Mouse (Mus musculus): ENCODE results near the gene Axin2. TPM values are rescaled to one million over a fixed set of nuclear protein-coding genes. Genes with fewer than 3 reads are reported as not detected.
A peak's percentile ranks its signal among the peaks of the same experiment; 100 is the strongest.

The Axin2 gene
- polyA plus RNA-seq, 1 experiment from 2014 or later = 5.9 TPM

GRCm38 (mm10) chr11:108898483-108898882 is 21.7 kb upstream of the Axin2 start:
- Histone ChIP-seq H3K36me3 (ENCODE audit: control insufficient read depth, insufficient read depth) (no peaks in the 10 kb centered on the region), H3K9me3 (ENCODE audit: control insufficient read depth, low read length) (no peaks in the 10 kb centered on the region), H3K27ac (ENCODE audit: low read length) (no peak overlapping the region), H3K4me3 (replicated peaks; ENCODE audit: low read length) (no peak overlapping the region), H3K4me2 (ENCODE audit: low read length) (no peak overlapping the region), H3K9ac (replicated peaks; ENCODE audit: low read depth, low read length) (no peak overlapping the region), H3K27me3 (replicated peaks; ENCODE audit: control insufficient read depth, insufficient read depth, low read length) (no peaks in the 10 kb centered on the region), H3K4me1 (replicated peaks; ENCODE audit: control insufficient read depth, insufficient read depth, low read length) (peaks cover 3% of the 10 kb centered on the region; the same call in 1 of the 2 replicates)
- WGBS = 89% methylated on average over 6 of the region's 6 CpGs
- ATAC-seq = no peak

- WGBS = 56% methylated on average over 9 of the region's 10 CpGs
- Histone ChIP-seq H3K36me3 (ENCODE audit: control insufficient read depth, insufficient read depth) (no peaks in the 10 kb centered on the region), H3K9me3 (ENCODE audit: control insufficient read depth, low read length) (no peaks in the 10 kb centered on the region), H3K9ac (replicated peaks; ENCODE audit: low read depth, low read length) (no peak overlapping the region), H3K4me3 (replicated peaks; ENCODE audit: low read length) (no peak overlapping the region), H3K27me3 (replicated peaks; ENCODE audit: control insufficient read depth, insufficient read depth, low read length) (no peaks in the 10 kb centered on the region), H3K27ac (ENCODE audit: low read length) (no peak overlapping the region), H3K4me2 (ENCODE audit: low read length) (no peak overlapping the region), H3K4me1 (replicated peaks; ENCODE audit: control insufficient read depth, insufficient read depth, low read length) (peaks cover 3% of the 10 kb centered on the region; the same call in 1 of the 2 replicates)
- peak; percentile 79 for ATAC-seq
These were observed 19.2 kb upstream of the Axin2 start for GRCm38 (mm10) chr11:108900718-108901488.

DNA sequence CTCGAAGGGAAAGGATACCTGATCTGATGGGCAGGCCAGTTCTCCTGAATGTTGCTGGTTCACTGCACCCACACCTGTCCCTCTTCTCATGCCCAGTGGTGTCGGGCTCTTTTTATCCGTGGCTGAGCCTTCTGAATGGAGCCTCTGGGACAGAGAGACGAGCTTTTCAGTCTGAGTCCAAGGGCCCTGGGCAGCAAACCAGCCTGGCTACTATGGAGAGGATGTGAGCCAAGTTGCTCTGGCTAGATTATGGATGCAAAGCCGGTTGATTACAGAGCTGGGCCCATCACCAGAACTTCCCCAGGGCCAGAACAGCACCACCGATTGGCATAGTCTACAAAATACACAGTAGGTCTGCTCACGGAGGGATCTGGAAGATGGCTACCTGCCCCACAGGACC is 18.5 kb upstream of the Axin2 start:
- Histone ChIP-seq H3K4me3 (replicated peaks; ENCODE audit: low read length) (no peak overlapping the region), H3K27ac (ENCODE audit: low read length) (no peak overlapping the region), H3K4me2 (ENCODE audit: low read length) (no peak overlapping the region), H3K36me3 (ENCODE audit: control insufficient read depth, insufficient read depth) (no peaks in the 10 kb centered on the region), H3K9ac (replicated peaks; ENCODE audit: low read depth, low read length) (no peak overlapping the region), H3K27me3 (replicated peaks; ENCODE audit: control insufficient read depth, insufficient read depth, low read length) (no peaks in the 10 kb centered on the region), H3K9me3 (ENCODE audit: control insufficient read depth, low read length) (no peaks in the 10 kb centered on the region), H3K4me1 (replicated peaks; ENCODE audit: control insufficient read depth, insufficient read depth, low read length) (peaks cover 3% of the 10 kb centered on the region; the same call in 1 of the 2 replicates)
- peak; percentile 73 for ATAC-seq
- WGBS = 55% methylated on average over 7 of the region's 7 CpGs

- Histone ChIP-seq H3K36me3 (ENCODE audit: control insufficient read depth, insufficient read depth) (no peaks in the 10 kb centered on the region), H3K9ac (replicated peaks; ENCODE audit: low read depth, low read length) (no peak overlapping the region), H3K27ac (ENCODE audit: low read length) (no peak overlapping the region), H3K4me1 (replicated peaks; ENCODE audit: control insufficient read depth, insufficient read depth, low read length) (peaks cover 3% of the 10 kb centered on the region; the same call in 1 of the 2 replicates), H3K27me3 (replicated peaks; ENCODE audit: control insufficient read depth, insufficient read depth, low read length) (no peaks in the 10 kb centered on the region), H3K9me3 (ENCODE audit: control insufficient read depth, low read length) (no peaks in the 10 kb centered on the region), H3K4me3 (replicated peaks; ENCODE audit: low read length) (no peak overlapping the region), H3K4me2 (ENCODE audit: low read length) (no peak overlapping the region)
- 85% methylated on average over 4 of the region's 4 CpGs for WGBS
- no peak for ATAC-seq
These were observed 17.8 kb upstream of the Axin2 start for GRCm38 (mm10) chr11:108902303-108902702.

DNA sequence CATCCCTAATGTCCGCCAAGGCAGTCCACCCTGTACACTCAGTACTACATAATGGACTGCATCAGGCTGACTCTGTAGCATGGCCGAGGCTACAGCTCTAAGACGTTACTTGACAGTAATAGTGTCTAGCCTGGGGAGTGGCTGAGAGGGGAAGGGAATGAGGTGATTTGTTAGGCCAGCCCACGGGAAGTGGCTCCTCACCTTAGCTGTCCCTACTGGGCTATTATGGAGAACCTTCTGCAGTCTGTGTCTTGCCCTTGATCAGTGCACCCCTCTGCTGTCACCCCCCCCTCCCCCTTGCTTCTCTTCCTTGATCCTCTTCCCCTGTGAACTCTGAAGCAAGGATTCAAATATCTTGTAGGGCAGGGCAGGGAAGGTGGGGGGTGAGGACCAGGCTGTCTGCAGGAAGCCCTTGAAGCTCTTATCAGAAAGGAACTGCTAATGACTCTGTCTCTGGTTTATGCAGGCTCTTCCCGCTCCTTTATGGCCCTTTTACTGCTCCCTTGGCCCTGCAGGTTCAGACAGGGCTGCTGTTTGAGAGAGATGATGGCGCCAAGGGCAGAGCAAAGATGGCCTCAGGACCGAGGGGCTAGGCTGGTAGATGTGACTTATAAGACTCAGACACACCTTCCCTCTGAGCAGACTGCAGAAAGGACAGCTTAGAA is 13.4 kb upstream of the Axin2 start:
- no peak overlapping the region for H3K9ac ChIP-seq (replicated peaks; ENCODE audit: low read depth, low read length)
- 81% methylated on average over 7 of the region's 7 CpGs for WGBS
- no peak overlapping the region for H3K4me3 ChIP-seq (replicated peaks; ENCODE audit: low read length)
- H3K27me3 ChIP-seq (replicated peaks; ENCODE audit: control insufficient read depth, insufficient read depth, low read length) = no peaks in the 10 kb centered on the region; the same call in none of the 2 replicates
- H3K27ac ChIP-seq (ENCODE audit: low read length) = no peak overlapping the region
- ATAC-seq = no peak
- no peak overlapping the region for H3K4me2 ChIP-seq (ENCODE audit: low read length)
- peaks cover 4% of the 10 kb centered on the region; the same call in 1 of the 2 replicates for H3K4me1 ChIP-seq (replicated peaks; ENCODE audit: control insufficient read depth, insufficient read depth, low read length)
- no peaks in the 10 kb centered on the region for H3K36me3 ChIP-seq (ENCODE audit: control insufficient read depth, insufficient read depth)
- H3K9me3 ChIP-seq (ENCODE audit: control insufficient read depth, low read length) = no peaks in the 10 kb centered on the region

DNA sequence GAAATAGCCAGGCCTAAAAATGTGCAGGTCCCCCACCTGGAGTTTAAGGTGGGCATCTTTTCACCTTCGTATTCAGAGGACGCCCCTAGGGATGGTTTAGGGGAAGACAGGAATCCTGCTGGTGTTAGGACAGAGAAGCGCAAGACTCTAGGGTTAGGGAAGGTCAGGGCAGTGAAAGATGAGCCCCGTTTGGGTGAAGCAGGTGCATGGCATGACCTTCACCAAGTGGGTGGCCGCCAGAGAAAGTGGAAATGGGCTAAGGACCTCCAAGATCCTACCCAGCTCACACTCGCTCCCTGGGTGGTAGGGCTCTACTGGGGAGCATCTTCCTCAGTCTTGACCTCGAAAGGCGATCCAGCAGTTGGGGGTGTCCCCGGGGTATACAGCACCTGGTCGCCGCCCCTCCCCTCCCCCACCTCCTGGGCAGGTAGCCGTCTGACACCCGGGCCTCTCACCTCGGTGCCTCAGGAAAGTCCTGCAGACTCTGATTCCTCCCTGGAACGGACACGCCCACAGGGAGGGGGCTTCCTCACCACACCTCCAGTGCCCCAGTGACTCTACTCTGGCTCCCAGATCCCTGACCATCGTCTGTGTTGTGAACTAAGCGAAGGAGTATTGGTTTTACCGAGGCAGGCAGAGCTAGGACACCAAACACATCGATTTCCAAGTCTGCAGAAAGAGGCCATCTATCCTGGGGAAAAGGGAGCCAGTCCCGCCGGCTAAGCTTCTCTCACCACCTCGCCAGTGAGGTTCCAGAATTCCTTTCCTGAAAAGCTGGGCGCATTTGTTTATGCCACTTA is 10.6 kb upstream of the Axin2 start:
- WGBS = 14% methylated on average over 24 of the region's 24 CpGs
- Histone ChIP-seq H3K27me3 (replicated peaks; ENCODE audit: control insufficient read depth, insufficient read depth, low read length) (no peaks in the 10 kb centered on the region; the same call in none of the 2 replicates), H3K4me1 (replicated peaks; ENCODE audit: control insufficient read depth, insufficient read depth, low read length) (peaks cover 4% of the 10 kb centered on the region; the same call in 1 of the 2 replicates), H3K36me3 (ENCODE audit: control insufficient read depth, insufficient read depth) (no peaks in the 10 kb centered on the region), H3K4me2 (ENCODE audit: low read length) (peak overlapping the region; percentile 0; the same call in 1 of the 2 replicates), H3K27ac (ENCODE audit: low read length) (no peak overlapping the region), H3K9me3 (ENCODE audit: control insufficient read depth, low read length) (no peaks in the 10 kb centered on the region), H3K4me3 (replicated peaks; ENCODE audit: low read length) (no peak overlapping the region), H3K9ac (replicated peaks; ENCODE audit: low read depth, low read length) (no peak overlapping the region)
- ATAC-seq = no peak

- Histone ChIP-seq H3K4me2 (ENCODE audit: low read length) (0 out of 2 replicates have a peak overlapping the region, but pooled peaks have one; percentile 0), H3K27ac (ENCODE audit: low read length) (no peak overlapping the region), H3K9ac (replicated peaks; ENCODE audit: low read depth, low read length) (no peak overlapping the region), H3K4me3 (replicated peaks; ENCODE audit: low read length) (no peak overlapping the region), H3K9me3 (ENCODE audit: control insufficient read depth, low read length) (no peaks in the 10 kb centered on the region), H3K27me3 (replicated peaks; ENCODE audit: control insufficient read depth, insufficient read depth, low read length) (no peaks in the 10 kb centered on the region; the same call in none of the 2 replicates), H3K4me1 (replicated peaks; ENCODE audit: control insufficient read depth, insufficient read depth, low read length) (peaks cover 4% of the 10 kb centered on the region; the same call in 1 of the 2 replicates), H3K36me3 (ENCODE audit: control insufficient read depth, insufficient read depth) (no peaks in the 10 kb centered on the region)
- ATAC-seq = no peak
- WGBS = 10% methylated on average over 14 of the region's 14 CpGs
These were observed 9.7 kb upstream of the Axin2 start for GRCm38 (mm10) chr11:108910328-108910886.

- 30% methylated on average over 7 of the region's 7 CpGs for WGBS
- H3K36me3 ChIP-seq (ENCODE audit: control insufficient read depth, insufficient read depth) = no peaks in the 10 kb centered on the region
- ATAC-seq = no peak
- no peaks in the 10 kb centered on the region; the same call in none of the 2 replicates for H3K27me3 ChIP-seq (replicated peaks; ENCODE audit: control insufficient read depth, insufficient read depth, low read length)
- H3K27ac ChIP-seq (ENCODE audit: low read length) = no peak overlapping the region
- no peak overlapping the region for H3K4me3 ChIP-seq (replicated peaks; ENCODE audit: low read length)
- no peak overlapping the region for H3K4me2 ChIP-seq (ENCODE audit: low read length)
- peaks cover 4% of the 10 kb centered on the region; the same call in 1 of the 2 replicates for H3K4me1 ChIP-seq (replicated peaks; ENCODE audit: control insufficient read depth, insufficient read depth, low read length)
- H3K9ac ChIP-seq (replicated peaks; ENCODE audit: low read depth, low read length) = no peak overlapping the region
- no peaks in the 10 kb centered on the region for H3K9me3 ChIP-seq (ENCODE audit: control insufficient read depth, low read length)
These were observed 9.2 kb upstream of the Axin2 start for GRCm38 (mm10) chr11:108910903-108911302.

All from forebrain, embryonic 16.5 days (tissue).